Mouse (Mus musculus): ENCODE results near the gene Mrpl54. TPM values are rescaled to one million over a fixed set of nuclear protein-coding genes. Genes with fewer than 3 reads are reported as not detected.
A peak's percentile ranks its signal among the peaks of the same experiment; 100 is the strongest.

Gene Mrpl54
- polyA plus RNA-seq, 1 experiment from 2014 or later, result 137 TPM

DNA sequence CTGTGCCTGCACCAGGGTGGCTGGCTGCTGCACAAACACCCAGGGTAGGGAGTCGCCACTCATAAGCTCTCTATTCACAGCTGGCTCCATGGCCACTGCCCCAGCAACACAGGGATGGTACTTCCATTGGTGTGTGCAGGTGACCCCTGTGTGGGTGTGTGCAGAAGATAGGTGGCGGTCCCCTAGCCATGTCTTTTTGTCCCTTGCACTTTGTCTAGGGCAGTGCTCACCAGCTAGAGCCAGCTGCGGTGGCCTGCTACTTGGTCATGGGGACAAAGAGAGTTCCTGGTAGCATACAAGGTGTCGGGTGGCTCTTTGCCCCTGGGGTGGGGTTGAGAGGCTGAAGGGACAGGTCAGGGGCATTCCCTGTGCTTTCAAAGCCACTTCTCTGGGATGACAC lies 22.6 kb downstream of the Mrpl54 start:
- no peak overlapping the region for H3K4me3 ChIP-seq (ENCODE audit: low read length)
- ATAC-seq, result peak; percentile 10
- H3K4me2 ChIP-seq (ENCODE audit: low read length), result no peak overlapping the region
- H3K9ac ChIP-seq (ENCODE audit: low read depth, low read length), result no peak overlapping the region; the same call in 1 of the 2 replicates
- no peaks in the 10 kb centered on the region for H3K4me1 ChIP-seq (ENCODE audit: control insufficient read depth, insufficient read depth, low read depth, low read length)
- H3K27me3 ChIP-seq (replicated peaks; ENCODE audit: control insufficient read depth, insufficient read depth, low read length), result peaks cover 10% of the 10 kb centered on the region; the same call in 1 of the 2 replicates
- H3K27ac ChIP-seq (ENCODE audit: low read depth, low read length), result no peak overlapping the region
- WGBS, result 76% methylated on average over 4 of the region's 4 CpGs
- peaks cover 2% of the 10 kb centered on the region; the same call in 1 of the 2 replicates for H3K36me3 ChIP-seq (ENCODE audit: control insufficient read depth, insufficient read depth, low read length)
- no peaks in the 10 kb centered on the region for H3K9me3 ChIP-seq (ENCODE audit: control insufficient read depth, low read length)

DNA sequence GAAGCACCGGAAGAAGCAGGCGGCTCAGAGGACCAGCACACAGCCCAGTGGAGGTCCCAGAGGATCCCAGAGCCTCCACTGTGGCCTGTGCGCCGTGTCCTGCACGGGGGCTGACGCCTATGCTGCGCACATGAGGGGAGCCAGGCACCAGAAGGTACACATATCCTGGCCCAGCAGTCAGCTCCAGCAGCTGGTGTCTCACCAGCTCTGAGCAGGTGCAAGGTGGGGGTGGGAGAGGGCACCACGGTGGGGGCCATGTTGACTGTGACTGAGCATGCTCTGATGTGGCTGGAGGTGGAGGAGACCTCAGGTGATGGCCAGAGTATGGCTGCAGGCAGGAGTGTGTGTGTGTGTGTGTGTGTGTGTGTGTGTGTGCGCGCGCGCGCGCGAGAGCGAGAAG lies 24.7 kb downstream of the Mrpl54 start:
- Histone ChIP-seq H3K4me3 (ENCODE audit: low read length) (no peak overlapping the region), H3K9me3 (ENCODE audit: control insufficient read depth, low read length) (no peaks in the 10 kb centered on the region), H3K36me3 (ENCODE audit: control insufficient read depth, insufficient read depth, low read length) (no peaks in the 10 kb centered on the region; the same call in 1 of the 2 replicates), H3K9ac (ENCODE audit: low read depth, low read length) (no peak overlapping the region), H3K27me3 (replicated peaks; ENCODE audit: control insufficient read depth, insufficient read depth, low read length) (peaks cover 13% of the 10 kb centered on the region; the same call in 1 of the 2 replicates), H3K4me2 (ENCODE audit: low read length) (no peak overlapping the region), H3K27ac (ENCODE audit: low read depth, low read length) (no peak overlapping the region), H3K4me1 (ENCODE audit: control insufficient read depth, insufficient read depth, low read depth, low read length) (no peaks in the 10 kb centered on the region)
- ATAC-seq, result no peak
- 90% methylated on average over 16 of the region's 16 CpGs for WGBS

DNA sequence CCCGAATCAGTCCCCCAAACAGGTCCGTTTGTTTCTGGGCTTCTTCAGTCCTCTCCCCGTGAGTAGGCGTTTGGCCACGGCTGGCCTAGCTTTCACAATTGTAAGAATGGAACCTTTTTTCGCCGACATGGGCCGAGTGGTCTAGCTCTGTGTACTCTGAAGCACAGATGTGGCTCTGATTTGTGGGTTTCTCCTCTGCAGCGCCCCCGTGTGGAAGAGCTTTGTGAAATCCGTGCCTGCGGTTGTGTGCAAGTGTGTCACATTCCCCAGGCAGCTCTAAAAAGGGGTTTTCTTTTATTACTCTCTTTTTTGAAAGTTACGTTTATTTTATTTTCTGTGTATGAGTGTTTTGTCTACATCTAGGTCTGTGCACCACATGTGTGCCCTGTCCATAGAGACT lies 25.9 kb downstream of the Mrpl54 start:
- no peak overlapping the region for H3K9ac ChIP-seq (ENCODE audit: low read depth, low read length)
- H3K9me3 ChIP-seq (ENCODE audit: control insufficient read depth, low read length), result no peaks in the 10 kb centered on the region
- H3K4me1 ChIP-seq (ENCODE audit: control insufficient read depth, insufficient read depth, low read depth, low read length), result no peaks in the 10 kb centered on the region
- H3K27me3 ChIP-seq (replicated peaks; ENCODE audit: control insufficient read depth, insufficient read depth, low read length), result peaks cover 13% of the 10 kb centered on the region; the same call in 1 of the 2 replicates
- no peak overlapping the region for H3K4me2 ChIP-seq (ENCODE audit: low read length)
- no peak overlapping the region for H3K27ac ChIP-seq (ENCODE audit: low read depth, low read length)
- WGBS, result 27% methylated on average over 13 of the region's 13 CpGs
- H3K4me3 ChIP-seq (ENCODE audit: low read length), result no peak overlapping the region
- ATAC-seq, result no peak
- no peaks in the 10 kb centered on the region for H3K36me3 ChIP-seq (ENCODE audit: control insufficient read depth, insufficient read depth, low read length)

DNA sequence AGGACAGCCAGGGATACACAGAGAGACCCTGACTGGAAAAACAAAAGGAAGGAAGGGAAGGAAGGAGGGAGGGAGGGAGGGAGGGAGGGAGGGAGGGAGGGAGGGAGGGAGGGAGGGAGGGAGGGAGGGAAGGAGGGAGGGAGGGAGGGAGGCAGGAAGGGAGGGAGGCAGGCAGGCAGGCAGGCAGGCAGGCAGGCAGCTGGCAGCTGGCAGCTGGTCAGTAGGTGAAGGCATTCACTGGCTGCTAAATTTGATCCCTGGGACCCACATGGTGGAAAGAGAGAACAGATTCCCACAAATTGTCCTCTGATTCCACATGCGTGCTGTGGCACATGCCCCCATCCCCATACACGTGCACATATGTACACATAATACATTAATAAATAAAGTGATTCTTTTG lies 28.1 kb downstream of the Mrpl54 start:
- H3K4me2 ChIP-seq (ENCODE audit: low read length), result no peak overlapping the region
- H3K9ac ChIP-seq (ENCODE audit: low read depth, low read length), result no peak overlapping the region
- peaks cover 13% of the 10 kb centered on the region; the same call in 1 of the 2 replicates for H3K27me3 ChIP-seq (replicated peaks; ENCODE audit: control insufficient read depth, insufficient read depth, low read length)
- H3K4me1 ChIP-seq (ENCODE audit: control insufficient read depth, insufficient read depth, low read depth, low read length), result peaks cover 4% of the 10 kb centered on the region
- no peaks in the 10 kb centered on the region for H3K9me3 ChIP-seq (ENCODE audit: control insufficient read depth, low read length)
- 55% methylated on average over 2 of the region's 2 CpGs for WGBS
- ATAC-seq, result no peak
- no peak overlapping the region for H3K27ac ChIP-seq (ENCODE audit: low read depth, low read length)
- H3K4me3 ChIP-seq (ENCODE audit: low read length), result no peak overlapping the region
- H3K36me3 ChIP-seq (ENCODE audit: control insufficient read depth, insufficient read depth, low read length), result 0 out of 2 replicates have a peak, but pooled peaks cover 3% of the 10 kb centered on the region

DNA sequence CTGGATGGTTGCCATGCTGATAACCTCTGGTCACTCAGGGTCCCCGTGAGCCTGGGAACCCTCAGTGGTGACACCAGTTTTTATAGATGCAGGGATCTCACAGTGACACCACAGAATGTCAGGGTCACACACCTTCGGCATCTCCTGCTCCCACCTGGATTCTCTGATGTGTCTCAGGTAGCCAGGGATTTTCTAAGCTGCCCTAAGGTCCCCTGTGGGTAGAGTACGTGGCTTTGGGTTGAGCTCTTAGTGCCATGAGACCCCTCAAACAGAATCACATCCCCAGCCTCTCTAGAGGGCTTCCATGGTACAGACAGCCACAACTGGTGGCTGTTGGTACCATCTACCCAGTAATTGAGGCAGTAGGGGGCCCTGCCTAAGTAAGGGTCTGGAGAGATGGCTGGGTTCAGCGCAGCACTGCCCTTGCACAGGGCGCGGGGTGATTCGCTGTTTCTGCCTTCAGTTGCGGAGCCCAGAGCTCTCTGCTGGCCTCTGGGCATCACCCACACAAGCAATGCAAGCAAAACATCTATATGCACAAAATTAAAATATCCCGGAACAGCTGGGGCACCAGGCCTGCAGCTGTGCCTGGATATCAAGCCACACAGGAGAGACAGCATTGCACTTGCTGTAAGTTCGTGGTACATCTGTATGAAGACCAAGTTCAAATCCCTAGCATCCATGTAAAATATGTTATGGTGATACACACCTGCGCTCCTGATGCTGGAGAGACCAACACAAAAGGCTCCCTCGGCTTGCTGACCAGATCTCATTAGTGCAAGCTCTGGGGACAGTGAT lies 30.1 kb downstream of the Mrpl54 start:
- Histone ChIP-seq H3K27ac (ENCODE audit: low read depth, low read length) (no peak overlapping the region), H3K4me3 (ENCODE audit: low read length) (no peak overlapping the region), H3K4me1 (ENCODE audit: control insufficient read depth, insufficient read depth, low read depth, low read length) (peaks cover 9% of the 10 kb centered on the region), H3K9ac (ENCODE audit: low read depth, low read length) (no peak overlapping the region), H3K36me3 (ENCODE audit: control insufficient read depth, insufficient read depth, low read length) (0 out of 2 replicates have a peak, but pooled peaks cover 3% of the 10 kb centered on the region), H3K27me3 (replicated peaks; ENCODE audit: control insufficient read depth, insufficient read depth, low read length) (peaks cover 13% of the 10 kb centered on the region; the same call in 1 of the 2 replicates), H3K4me2 (ENCODE audit: low read length) (no peak overlapping the region), H3K9me3 (ENCODE audit: control insufficient read depth, low read length) (no peaks in the 10 kb centered on the region)
- ATAC-seq, result no peak
- 81% methylated on average over 12 of the region's 12 CpGs for WGBS

DNA sequence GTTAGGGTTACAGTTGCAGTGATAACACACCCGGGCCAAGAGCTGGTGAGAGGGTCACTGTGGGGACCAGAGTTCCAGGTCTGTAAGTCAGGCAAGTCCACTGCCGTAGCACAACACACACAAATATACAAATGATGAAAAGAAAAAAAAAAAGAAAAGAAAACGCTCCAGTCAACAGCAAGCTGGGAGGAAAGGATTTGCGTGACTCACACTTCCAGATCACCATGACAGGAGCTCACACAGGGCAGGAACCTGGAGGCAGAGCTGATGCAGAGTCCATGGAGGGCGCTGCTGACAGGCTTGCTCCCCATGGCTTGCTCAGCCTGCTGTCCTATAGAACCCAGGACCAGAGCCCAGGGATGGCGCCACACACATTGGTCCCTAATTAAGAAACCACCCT lies 32.5 kb downstream of the Mrpl54 start:
- Histone ChIP-seq H3K4me3 (ENCODE audit: low read length) (no peak overlapping the region), H3K27me3 (replicated peaks; ENCODE audit: control insufficient read depth, insufficient read depth, low read length) (peaks cover 3% of the 10 kb centered on the region; the same call in 1 of the 2 replicates), H3K9ac (ENCODE audit: low read depth, low read length) (no peak overlapping the region), H3K9me3 (ENCODE audit: control insufficient read depth, low read length) (no peaks in the 10 kb centered on the region), H3K27ac (ENCODE audit: low read depth, low read length) (no peak overlapping the region), H3K4me2 (ENCODE audit: low read length) (no peak overlapping the region), H3K4me1 (ENCODE audit: control insufficient read depth, insufficient read depth, low read depth, low read length) (peaks cover 18% of the 10 kb centered on the region), H3K36me3 (ENCODE audit: control insufficient read depth, insufficient read depth, low read length) (0 out of 2 replicates have a peak, but pooled peaks cover 3% of the 10 kb centered on the region)
- 81% methylated on average over 6 of the region's 6 CpGs for WGBS
- ATAC-seq, result no peak

DNA sequence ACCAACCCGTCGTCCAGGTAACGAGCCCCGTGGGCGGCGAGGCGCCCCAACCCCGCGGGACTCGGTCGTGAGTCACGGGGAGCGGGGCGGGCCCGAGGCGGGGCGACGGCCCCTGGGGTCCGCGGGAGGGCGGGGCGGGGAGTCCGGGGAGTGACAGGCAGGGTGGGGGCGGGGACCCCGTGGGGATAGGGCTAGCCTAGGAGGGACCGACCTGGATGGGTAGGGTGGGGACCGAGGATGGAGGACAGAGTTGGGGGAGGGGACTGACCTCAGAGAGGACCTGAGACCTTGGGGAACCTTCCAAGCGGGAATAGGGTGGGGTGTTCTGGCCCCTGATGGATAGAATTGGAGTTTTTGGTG lies 33.5 kb downstream of the Mrpl54 start:
- H3K27ac ChIP-seq (ENCODE audit: low read depth, low read length), result peak overlapping the region; percentile 67
- H3K4me3 ChIP-seq (ENCODE audit: low read length), result peak overlapping the region; percentile 76
- ATAC-seq, result peak; percentile 55
- peak overlapping the region; percentile 90 for H3K9ac ChIP-seq (ENCODE audit: low read depth, low read length)
- 0% methylated on average over 22 of the region's 28 CpGs for WGBS
- H3K4me2 ChIP-seq (ENCODE audit: low read length), result peak overlapping the region; percentile 76
- H3K4me1 ChIP-seq (ENCODE audit: control insufficient read depth, insufficient read depth, low read depth, low read length), result peaks cover 28% of the 10 kb centered on the region
- H3K27me3 ChIP-seq (replicated peaks; ENCODE audit: control insufficient read depth, insufficient read depth, low read length), result 0 out of 2 replicates have a peak, but pooled peaks cover 3% of the 10 kb centered on the region
- H3K9me3 ChIP-seq (ENCODE audit: control insufficient read depth, low read length), result no peaks in the 10 kb centered on the region
- peaks cover 3% of the 10 kb centered on the region; the same call in 1 of the 2 replicates for H3K36me3 ChIP-seq (ENCODE audit: control insufficient read depth, insufficient read depth, low read length)

DNA sequence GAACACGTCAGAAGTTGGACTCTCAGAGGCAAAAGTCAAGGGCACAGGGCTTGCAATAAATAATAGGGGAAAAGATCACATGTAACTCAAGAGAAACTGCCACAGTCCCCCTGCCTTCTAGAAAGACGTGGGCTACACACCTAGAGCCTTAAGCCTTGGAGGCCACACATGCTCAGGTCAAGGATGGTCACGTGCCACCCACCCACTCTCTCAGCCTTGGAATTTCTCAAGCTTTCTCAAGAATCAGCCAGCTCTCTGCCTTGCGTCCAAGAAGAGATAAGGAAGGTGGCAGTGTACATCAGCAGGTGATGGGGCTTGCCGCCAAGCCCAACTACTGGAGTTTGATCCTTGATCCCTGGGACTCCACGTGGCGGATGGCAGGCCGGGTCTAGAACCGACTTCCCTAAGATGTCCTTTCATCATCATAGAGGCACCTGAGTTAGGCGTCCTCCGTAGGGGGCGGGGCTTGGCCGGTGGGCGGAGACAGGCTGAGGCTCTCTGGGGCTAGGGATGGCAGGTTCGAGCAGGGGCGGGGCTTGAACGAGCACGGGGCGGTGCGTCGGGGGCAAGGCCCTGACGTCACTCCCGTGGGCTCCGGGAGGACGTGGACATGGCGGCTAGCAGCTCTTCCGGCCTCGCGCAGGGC lies 34.0 kb downstream of the Mrpl54 start, which contains the start of gene Zfr2:
Gene Zfr2 (plus strand): TSS at position 576 of the 646 bp plus-strand sequence.
- no peaks in the 10 kb centered on the region for H3K27me3 ChIP-seq (replicated peaks; ENCODE audit: control insufficient read depth, insufficient read depth, low read length)
- peak; percentile 81 for ATAC-seq
- WGBS, result 8% methylated on average over 29 of the region's 29 CpGs
- peak within 1 kb of the TSS; percentile 76 for H3K4me3 ChIP-seq (ENCODE audit: low read length)
- peaks cover 3% of the 10 kb centered on the region; the same call in 1 of the 2 replicates for H3K36me3 ChIP-seq (ENCODE audit: control insufficient read depth, insufficient read depth, low read length)
- H3K9me3 ChIP-seq (ENCODE audit: control insufficient read depth, low read length), result no peaks in the 10 kb centered on the region
- H3K27ac ChIP-seq (ENCODE audit: low read depth, low read length), result peak within 1 kb of the TSS; percentile 67
- peak within 1 kb of the TSS; percentile 76 for H3K4me2 ChIP-seq (ENCODE audit: low read length)
- peak within 1 kb of the TSS; percentile 90 for H3K9ac ChIP-seq (ENCODE audit: low read depth, low read length)
- H3K4me1 ChIP-seq (ENCODE audit: control insufficient read depth, insufficient read depth, low read depth, low read length), result peaks cover 33% of the 10 kb centered on the region

DNA sequence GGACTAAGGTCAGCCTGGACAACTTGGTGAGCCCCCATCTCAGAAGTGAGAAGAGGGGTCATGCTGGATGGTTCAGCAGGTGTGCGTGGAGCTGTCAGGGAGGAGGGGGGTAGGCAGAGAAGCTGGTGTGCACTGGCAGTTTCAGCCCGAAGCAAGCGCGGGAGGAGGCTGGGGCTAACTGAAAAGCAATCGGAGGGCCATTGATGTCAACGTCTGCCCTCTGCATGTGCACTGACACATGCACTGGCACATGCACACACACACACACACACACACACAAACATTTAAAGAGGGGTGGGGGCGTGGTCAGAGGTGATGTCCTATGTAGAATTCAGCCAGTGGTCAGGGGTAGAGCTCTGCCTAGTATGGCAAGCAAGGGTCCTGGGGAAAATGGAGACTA lies 35.3 kb downstream of the Mrpl54 start:
- 37% methylated on average over 7 of the region's 7 CpGs for WGBS
- no peaks in the 10 kb centered on the region for H3K27me3 ChIP-seq (replicated peaks; ENCODE audit: control insufficient read depth, insufficient read depth, low read length)
- peak overlapping the region; percentile 55 for H3K4me2 ChIP-seq (ENCODE audit: low read length)
- H3K36me3 ChIP-seq (ENCODE audit: control insufficient read depth, insufficient read depth, low read length), result peaks cover 3% of the 10 kb centered on the region; the same call in 1 of the 2 replicates
- H3K4me1 ChIP-seq (ENCODE audit: control insufficient read depth, insufficient read depth, low read depth, low read length), result peaks cover 33% of the 10 kb centered on the region
- no peaks in the 10 kb centered on the region for H3K9me3 ChIP-seq (ENCODE audit: control insufficient read depth, low read length)
- peak overlapping the region; percentile 64 for H3K4me3 ChIP-seq (ENCODE audit: low read length)
- peak overlapping the region; percentile 79 for H3K9ac ChIP-seq (ENCODE audit: low read depth, low read length)
- peak overlapping the region; percentile 85 for H3K27ac ChIP-seq (ENCODE audit: low read depth, low read length)
- ATAC-seq, result no peak
